Mouse (Mus musculus) heart, postnatal 14 days (tissue): ENCODE results near the gene Gpat3. TPM values are rescaled to one million over a fixed set of nuclear protein-coding genes. Genes with fewer than 3 reads are reported as not detected.

Experiments used
- DNase-seq, 2 experiments: peaks; one replicate each; pipeline ENCODE4 v3.0.0; 2021 to 2022
- intact Hi-C: fragments of 180-260 bp; cut with DNase I; formaldehyde crosslinking; loops from one replicate; pipeline ENCODE4 v1.15.1; 2025
- total RNA-seq, 2 experiments: library from RNA; stranded (reverse); gene quantifications; 2 replicates each; pipeline ENCODE4 v1.2.3; 2021

The Gpat3 gene
- total RNA-seq, 2 experiments from 2014 or later, result 18.9 to 27.7 TPM

GRCm38 (mm10) chr5:100853963-100854362 lies 8.4 kb downstream of the Gpat3 start:
- intact Hi-C loops, result no loop called here
- DNase-seq, result no peak

GRCm38 (mm10) chr5:100856552-100856951 lies 11.0 kb downstream of the Gpat3 start:
- DNase-seq, result no peak
- intact Hi-C loops, result no loop called here

- peak; percentile 68 to 80 for DNase-seq
- intact Hi-C loops, result loop anchor here (2.0 kb wide), 1 partner anchor 14 kb away; no protein-coding TSS in a partner anchor
These were observed 15.0 kb downstream of the Gpat3 start for GRCm38 (mm10) chr5:100860417-100861053.

GRCm38 (mm10) chr5:100861140-100861539 lies 15.6 kb downstream of the Gpat3 start:
- intact Hi-C loops, result loop anchor here (2.0 kb wide), 1 partner anchor 14 kb away; no protein-coding TSS in a partner anchor
- no peak for DNase-seq

- no peak for DNase-seq
- intact Hi-C loops, result loop anchor here (2.0 kb wide), 1 partner anchor 15 kb away; no protein-coding TSS in a partner anchor
These were observed 16.3 kb downstream of the Gpat3 start for GRCm38 (mm10) chr5:100861811-100862210.

GRCm38 (mm10) chr5:100863091-100863490 lies 17.6 kb downstream of the Gpat3 start:
- no peak for DNase-seq
- intact Hi-C loops, result no loop called here

DNA sequence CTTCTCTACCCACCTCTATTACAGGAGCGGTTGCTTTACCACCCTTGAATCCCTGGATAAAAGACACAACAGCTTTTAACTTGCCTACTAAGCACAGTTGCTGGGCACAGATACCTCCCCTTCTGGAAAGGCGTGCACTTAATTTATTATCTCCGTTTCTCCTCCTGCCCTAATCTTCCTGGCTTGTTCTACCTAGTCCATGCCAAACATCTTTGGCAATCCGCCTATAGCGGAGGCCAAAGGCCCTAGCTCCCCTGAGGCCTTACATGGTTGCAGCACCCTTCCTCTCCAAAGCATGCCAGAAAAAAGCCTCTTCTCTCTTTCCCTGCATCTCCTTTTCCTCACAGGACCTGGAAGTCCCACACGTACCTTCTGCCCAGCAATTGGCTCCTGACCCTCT lies 18.9 kb downstream of the Gpat3 start:
- peak; percentile 48 to 68 for DNase-seq
- intact Hi-C loops, result no loop called here

GRCm38 (mm10) chr5:100866183-100866582 lies 20.7 kb downstream of the Gpat3 start:
- intact Hi-C loops, result loop anchor here (5.0 kb wide), 1 partner anchor 41 kb away; no protein-coding TSS in a partner anchor
- peak; percentile 20 to 45 for DNase-seq

- intact Hi-C loops, result loop anchor here (5.0 kb wide), 1 partner anchor 38 kb away; no protein-coding TSS in a partner anchor
- DNase-seq, result no peak
These were observed 23.8 kb downstream of the Gpat3 start for GRCm38 (mm10) chr5:100869197-100869895.

- intact Hi-C loops, result no loop called here
These were observed 26.5 kb downstream of the Gpat3 start for GRCm38 (mm10) chr5:100871987-100872386.

DNA sequence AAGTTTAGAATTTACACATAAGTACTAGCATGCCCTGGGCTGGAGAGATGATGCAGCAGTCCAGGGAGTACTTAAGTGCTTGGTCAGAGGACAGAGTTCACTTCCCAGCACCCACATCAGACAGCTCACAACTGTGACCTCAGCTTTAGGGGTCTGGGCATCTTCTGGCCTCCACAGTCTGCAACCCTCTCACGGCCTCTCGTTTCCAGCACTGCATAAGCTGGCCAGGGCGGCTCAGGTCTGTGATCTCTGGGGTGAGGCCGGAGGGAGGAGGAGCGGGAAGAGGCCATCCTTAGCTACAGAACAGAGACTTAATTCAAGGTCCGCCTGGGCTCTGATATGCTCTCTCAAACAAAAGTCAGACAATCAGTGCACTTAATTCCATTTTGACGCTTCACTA lies 29.2 kb downstream of the Gpat3 start:
- intact Hi-C loops, result no loop called here
- DNase-seq, result no peak

More at GRCm38 (mm10) chr5:100871987-100872386, 26.5 kb downstream of the Gpat3 start:
- DNase-seq, result no peak

DNA sequence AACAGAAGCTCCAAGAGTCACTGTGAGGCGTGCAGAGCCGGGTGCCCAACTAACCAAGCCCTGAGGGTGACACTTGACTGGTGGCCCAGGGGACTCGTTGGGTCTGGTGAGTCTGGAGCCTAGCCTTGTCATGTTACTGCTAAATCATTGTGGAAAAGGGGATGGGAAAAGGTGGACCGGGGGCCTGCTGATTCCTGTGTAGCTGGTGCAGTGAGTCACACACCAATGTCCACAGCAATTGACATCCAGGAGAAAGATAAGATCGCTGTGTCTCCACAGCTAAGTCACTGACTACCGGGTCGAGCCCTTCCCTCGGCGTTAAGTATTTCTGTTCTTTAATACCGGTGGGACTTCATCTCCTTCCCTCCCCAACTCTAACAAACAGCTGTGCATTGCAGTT lies 29.7 kb downstream of the Gpat3 start:
- no peak for DNase-seq
- intact Hi-C loops, result no loop called here

DNA sequence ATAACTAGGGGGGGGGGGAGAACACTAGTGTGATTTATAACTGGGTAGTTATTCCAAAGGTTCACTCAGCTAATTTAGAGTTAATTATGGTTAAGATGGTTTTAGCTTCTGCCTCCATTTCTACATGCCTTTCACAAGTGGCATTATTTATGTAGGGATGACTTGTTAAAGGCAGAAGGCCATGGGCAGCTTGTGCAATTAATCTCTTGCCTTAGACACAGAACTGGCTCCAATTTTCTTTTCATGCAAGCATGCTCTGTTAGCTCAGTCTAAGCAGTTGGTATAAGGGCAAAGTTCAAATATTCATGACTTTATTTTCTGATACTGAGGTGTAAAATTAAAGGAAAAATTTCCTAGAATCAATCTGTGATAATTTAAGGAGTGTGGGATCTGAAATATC lies 31.5 kb downstream of the Gpat3 start:
- intact Hi-C loops, result no loop called here

GRCm38 (mm10) chr5:100885216-100885615 lies 39.7 kb downstream of the Gpat3 start:
- intact Hi-C loops, result no loop called here
- no peak for DNase-seq

More for the DNA sequence above, 31.5 kb downstream of the Gpat3 start:
- DNase-seq, result no peak

DNA sequence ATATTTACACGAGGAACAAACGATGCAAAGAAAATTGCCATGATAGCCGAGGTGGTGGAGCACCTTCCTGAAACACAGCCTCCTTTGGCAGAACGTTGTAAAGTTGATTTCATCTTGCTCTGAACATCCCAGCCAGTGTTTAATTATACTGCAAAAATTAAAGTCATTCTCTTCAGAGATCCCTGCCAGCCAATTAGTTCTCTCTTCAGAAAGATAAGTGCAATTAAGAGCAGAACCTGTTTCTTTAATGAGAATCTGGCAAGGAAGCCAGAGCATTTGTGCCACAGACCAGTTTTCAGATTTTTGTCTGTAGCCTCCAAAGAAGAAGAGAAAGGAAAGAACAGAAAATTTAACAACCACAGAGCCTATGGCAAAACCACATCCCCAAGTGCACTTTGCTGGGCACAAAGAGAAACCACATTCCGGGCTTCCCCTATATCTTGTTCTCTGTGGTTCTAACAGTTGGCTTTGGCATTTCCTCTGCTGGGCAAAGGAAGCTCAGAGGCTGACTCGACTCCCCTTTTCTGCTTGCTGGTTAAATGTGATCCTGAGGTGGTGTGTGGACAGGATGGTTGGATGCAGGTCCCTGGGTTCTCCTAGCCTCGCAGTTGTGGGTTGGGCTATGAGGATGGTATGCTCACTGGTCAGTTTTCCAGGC lies 40.9 kb downstream of the Gpat3 start:
- no peak for DNase-seq
- intact Hi-C loops, result no loop called here

DNA sequence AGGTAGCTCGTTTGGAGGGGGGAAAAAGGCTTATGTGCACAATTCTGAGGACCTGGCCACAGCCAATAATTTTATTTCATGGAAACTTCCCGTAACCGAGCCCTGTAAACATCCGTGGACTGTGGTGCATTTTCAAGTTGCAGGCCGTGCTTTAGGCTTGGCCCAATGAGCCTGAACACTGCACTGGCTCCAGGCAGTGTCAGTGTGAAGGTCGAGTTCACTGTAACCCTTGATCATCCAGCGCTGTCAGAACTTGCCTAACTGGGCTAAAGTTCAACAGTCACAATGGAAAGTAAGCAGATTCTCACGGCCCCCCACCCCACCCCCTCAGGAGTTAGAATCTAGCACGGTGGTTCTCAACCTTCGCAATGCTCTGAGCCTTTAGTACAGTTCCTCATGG lies 50.7 kb downstream of the Gpat3 start:
- intact Hi-C loops, result no loop called here
- no peak for DNase-seq

DNA sequence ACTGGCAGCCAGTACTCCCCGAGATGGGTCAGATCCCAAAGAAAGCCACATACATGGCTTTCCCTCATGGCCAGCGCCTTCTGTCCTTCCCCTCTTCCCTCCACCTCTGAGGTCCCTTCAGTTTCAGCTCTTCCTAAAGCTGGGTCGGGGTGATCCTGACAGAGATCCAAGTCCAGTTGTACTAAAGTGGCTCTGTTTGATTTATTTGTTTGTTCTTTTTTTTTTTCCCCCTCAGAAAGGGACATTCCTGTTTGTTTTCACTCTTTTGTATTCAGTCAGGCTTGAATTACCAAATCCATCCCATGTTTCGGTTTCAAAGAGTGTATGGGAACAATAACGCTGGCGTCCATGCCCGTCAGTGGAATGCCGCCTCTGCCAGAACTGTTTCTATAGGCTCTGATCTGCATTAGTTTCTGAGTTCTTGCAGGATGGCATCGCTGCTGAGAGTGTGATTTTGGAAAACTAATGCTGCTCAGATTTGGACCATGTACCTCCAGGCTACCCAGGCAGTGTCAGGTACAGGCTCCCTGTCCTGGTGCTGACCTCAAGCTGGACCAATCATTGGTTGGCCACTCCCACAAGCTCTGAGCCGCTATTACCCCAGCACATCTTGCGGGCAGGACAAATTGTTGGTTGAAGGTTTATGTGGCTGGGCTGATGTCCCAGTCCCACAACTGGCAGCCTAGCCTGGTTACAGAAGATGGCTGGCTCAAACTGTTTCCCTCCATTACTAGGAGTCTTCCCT lies 54.4 kb downstream of the Gpat3 start:
- intact Hi-C loops, result no loop called here
- no peak for DNase-seq

DNA sequence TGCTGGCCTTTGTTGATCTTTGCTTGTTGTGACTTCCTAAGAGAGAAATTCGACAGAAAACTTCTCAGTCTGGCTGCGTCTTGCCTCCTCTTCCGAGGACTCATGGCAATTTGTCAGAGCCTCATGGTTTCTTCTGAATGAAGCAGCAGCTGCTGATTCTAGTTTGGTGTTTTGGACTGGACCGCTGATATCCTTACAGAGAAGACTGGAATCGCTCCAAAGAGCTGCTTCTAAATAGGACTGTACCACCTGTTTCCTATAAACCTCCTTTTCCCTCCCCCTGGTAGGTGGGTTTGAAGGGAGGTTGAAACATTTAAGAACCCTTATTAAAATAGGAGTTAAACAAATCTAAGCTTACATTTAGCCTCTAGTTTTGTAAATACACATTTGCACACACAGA lies 55.5 kb downstream of the Gpat3 start:
- intact Hi-C loops, result no loop called here

GRCm38 (mm10) chr5:100908478-100908877 lies 63.0 kb downstream of the Gpat3 start:
- DNase-seq, result no peak
- intact Hi-C loops, result loop anchor here (5.0 kb wide), 2 partner anchors 41 to 61 kb away; partner anchors contain the start of gene Gpat3

More for the DNA sequence above, 55.5 kb downstream of the Gpat3 start:
- no peak for DNase-seq

DNA sequence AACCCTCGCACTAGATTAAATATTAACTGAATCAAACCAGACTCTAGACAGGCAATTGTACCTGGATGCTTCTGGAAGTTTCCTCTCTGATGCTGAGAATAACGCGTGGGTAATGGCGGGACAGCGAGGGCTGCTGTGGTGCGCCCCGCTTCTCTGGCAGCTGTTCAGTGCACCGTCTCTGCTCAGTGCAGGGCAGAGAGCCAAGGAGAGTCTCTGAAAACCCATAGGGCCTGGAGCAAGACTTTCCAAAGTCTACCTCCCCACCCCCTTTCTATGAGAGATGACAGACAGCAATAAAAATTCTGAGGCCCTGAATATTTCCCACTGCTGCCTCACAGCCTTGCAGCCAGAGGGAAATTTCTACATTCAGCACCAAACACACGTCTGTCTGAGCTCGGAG lies 63.4 kb downstream of the Gpat3 start:
- peak in 1 of 2 experiments; percentile 28 for DNase-seq
- intact Hi-C loops, result loop anchor here (5.0 kb wide), 2 partner anchors 42 to 62 kb away; partner anchors contain the start of gene Gpat3
